Mouse (Mus musculus) bone marrow, adult 2 months (tissue): ENCODE measurements around the gene 9230102O04Rik. TPM values are rescaled to one million over a fixed set of nuclear protein-coding genes. Genes with fewer than 3 reads are reported as not detected.

ENCODE experiments used
- H3K27ac ChIP-seq: fragments of 200-500 bp; 2 replicates; pipeline ENCODE4 v1.5.1; 2012; ENCODE audit warnings: low read depth, mild to moderate bottlenecking, control low read depth, inconsistent platforms, low read length; ENCODE audit not compliant: control insufficient read depth, poor library complexity, insufficient read depth
- H3K4me1 ChIP-seq: fragments of 200-500 bp; 2 replicates; pipeline ENCODE4 v1.6.1; 2011; ENCODE audit warnings: low read length; ENCODE audit not compliant: control insufficient read depth, insufficient read depth
- H3K4me3 ChIP-seq: fragments of 200-500 bp; replicated peaks from 2 replicates; pipeline ENCODE3; 2011; ENCODE audit warnings: mild to moderate bottlenecking, low read depth, low read length, control low read depth; ENCODE audit not compliant: control insufficient read depth
- CTCF ChIP-seq: fragments of 200-500 bp; IDR thresholded peaks from 2 replicates; pipeline ENCODE4 v1.5.1; 2011; ENCODE audit warnings: low read length, control low read depth; ENCODE audit not compliant: control insufficient read depth, insufficient read depth
- POLR2A ChIP-seq: fragments of 200-500 bp; IDR thresholded peaks from 2 replicates; pipeline ENCODE4 v1.6.1; 2011; ENCODE audit warnings: low read depth, mild to moderate bottlenecking, control low read depth, low read length, borderline replicate concordance; ENCODE audit not compliant: control insufficient read depth
- WGBS: fragments of 180-500 bp; shearing (Covaris S2); methylation state at CpG from one replicate; pipeline ENCODE4 v1.1.7; 2018; 5-methylcytosine and 5-hydroxymethylcytosine counted together
- polyA plus RNA-seq: library from polyadenylated mRNA; stranded (reverse); fragments of >200 nt; gene quantifications from 2 replicates; pipeline ENCODE4 v1.2.4, GENCODE M21; 2011; ENCODE audit warnings: low replicate concordance; ENCODE audit not compliant: missing spikeins, insufficient read depth, insufficient read length

9230102O04Rik gene
- polyA plus RNA-seq, 1 experiment: not detected

- no peak overlapping the region for H3K27ac ChIP-seq
- no peaks in the 10 kb centered on the region; the same call in 1 of the 2 replicates for H3K4me1 ChIP-seq
- peak overlapping the region; percentile 33 for H3K4me3 ChIP-seq
- WGBS: under 1% methylated on average over 22 of the region's 22 CpGs
- TF ChIP-seq CTCF: no peak
- no peak for TF ChIP-seq POLR2A
Observed at GRCm38 (mm10) chr2:9879092-9879491, 10.2 kb downstream of the 9230102O04Rik start.

DNA sequence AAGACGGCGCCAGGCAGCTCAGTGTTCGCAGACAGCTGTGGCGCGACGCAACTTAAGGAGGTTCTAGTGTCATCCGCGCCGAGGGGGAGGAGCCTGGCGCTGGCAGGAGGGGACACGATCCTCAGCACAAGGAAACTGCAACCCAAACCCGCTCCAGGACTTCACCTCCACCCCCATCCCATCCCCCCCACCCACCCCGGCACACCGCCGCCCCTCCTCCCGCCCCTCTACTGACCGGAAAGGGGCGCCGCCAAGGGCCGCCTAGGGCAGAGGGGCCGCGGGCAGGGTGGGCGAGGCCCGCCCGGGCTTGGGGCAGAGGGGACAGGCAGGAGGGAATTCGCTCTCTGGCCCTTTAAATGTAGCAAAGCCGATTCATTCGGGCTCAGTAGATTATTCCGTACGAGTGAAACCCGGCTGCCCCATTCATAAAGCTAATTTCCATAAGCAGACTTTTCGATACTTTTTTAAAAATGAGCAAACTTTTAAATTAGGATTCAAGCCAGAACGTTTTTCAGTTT is 10.7 kb downstream of the 9230102O04Rik start:
- WGBS: 1% methylated on average over 31 of the region's 33 CpGs
- Histone ChIP-seq H3K4me1 (no peaks in the 10 kb centered on the region; the same call in 1 of the 2 replicates), H3K27ac (no peak overlapping the region), H3K4me3 (peak overlapping the region; percentile 47)
- TF ChIP-seq CTCF (no peak), POLR2A (no peak)

- H3K4me3 ChIP-seq: peak overlapping the region; percentile 47
- no peak overlapping the region for H3K27ac ChIP-seq
- H3K4me1 ChIP-seq: no peaks in the 10 kb centered on the region; the same call in 1 of the 2 replicates
- under 1% methylated on average over 19 of the region's 19 CpGs for WGBS
- TF ChIP-seq POLR2A (no peak), CTCF (no peak)
Observed at GRCm38 (mm10) chr2:9877966-9878563, 11.3 kb downstream of the 9230102O04Rik start.

DNA sequence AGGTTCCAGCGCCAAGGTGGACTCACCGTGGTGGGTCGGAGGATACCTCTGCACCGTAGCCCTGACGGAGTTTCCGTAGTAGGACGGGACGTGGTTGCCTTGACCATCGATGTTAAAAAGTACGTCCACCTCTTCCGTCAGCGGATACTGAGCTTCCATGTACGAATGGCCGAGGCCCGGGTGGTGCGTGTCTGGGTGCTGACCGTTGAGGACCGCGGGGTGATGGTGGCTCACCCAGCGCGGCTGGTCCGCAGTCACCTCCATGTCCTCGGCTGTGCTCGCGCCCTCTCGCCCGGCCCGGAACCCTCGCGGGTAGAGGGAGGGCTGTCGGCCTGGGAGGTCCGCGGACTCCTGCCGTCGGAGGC is 12.0 kb downstream of the 9230102O04Rik start:
- Histone ChIP-seq H3K4me1 (no peaks in the 10 kb centered on the region; the same call in 1 of the 2 replicates), H3K27ac (peak overlapping the region; percentile 24; the same call in 1 of the 2 replicates), H3K4me3 (peak overlapping the region; percentile 51)
- WGBS: under 1% methylated on average over 35 of the region's 35 CpGs
- TF ChIP-seq POLR2A (no peak), CTCF (no peak)

GRCm38 (mm10) chr2:9876621-9877325 is 12.6 kb downstream of the 9230102O04Rik start:
- no peak for TF ChIP-seq POLR2A
- no peak for TF ChIP-seq CTCF
- whole genome bisulfite sequencing: 4% methylated on average over 31 of the region's 31 CpGs
- Histone ChIP-seq H3K27ac (no peak overlapping the region), H3K4me1 (no peaks in the 10 kb centered on the region; the same call in 1 of the 2 replicates), H3K4me3 (peak overlapping the region; percentile 51)

GRCm38 (mm10) chr2:9875676-9876357 is 13.5 kb downstream of the 9230102O04Rik start:
- Histone ChIP-seq H3K4me1 (no peaks in the 10 kb centered on the region; the same call in 1 of the 2 replicates), H3K27ac (no peak overlapping the region), H3K4me3 (no peak overlapping the region)
- WGBS: 71% methylated on average over 12 of the region's 12 CpGs
- no peak for TF ChIP-seq CTCF
- no peak for TF ChIP-seq POLR2A

DNA sequence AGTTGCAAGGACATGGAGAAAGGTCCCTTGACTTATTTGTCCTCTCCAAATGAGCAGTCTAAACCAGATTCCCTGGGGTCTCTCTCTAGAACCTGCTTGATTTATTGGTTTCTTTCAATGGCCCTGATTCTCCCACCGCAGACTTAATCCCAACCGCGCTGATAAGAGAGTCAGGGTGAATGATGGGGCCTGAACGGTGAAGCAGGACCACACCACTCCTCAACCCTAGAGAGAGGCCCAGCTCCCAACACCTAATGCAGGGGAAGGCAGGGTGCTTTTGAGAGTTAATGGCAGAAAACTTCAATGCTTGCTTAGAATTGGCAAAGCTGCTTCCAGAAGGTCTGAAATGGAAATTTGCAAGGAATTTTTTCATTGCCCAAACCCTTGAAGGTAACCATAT is 14.1 kb downstream of the 9230102O04Rik start:
- Histone ChIP-seq H3K27ac (no peak overlapping the region), H3K4me3 (no peak overlapping the region), H3K4me1 (no peaks in the 10 kb centered on the region; the same call in 1 of the 2 replicates)
- TF ChIP-seq CTCF: no peak
- 83% methylated on average over 4 of the region's 4 CpGs for WGBS

- Histone ChIP-seq H3K27ac (no peak overlapping the region), H3K4me3 (no peak overlapping the region), H3K4me1 (no peaks in the 10 kb centered on the region; the same call in 1 of the 2 replicates)
- WGBS: 86% methylated on average over 39 of the region's 39 CpGs
- TF ChIP-seq CTCF (no peak), POLR2A (no peak)
Observed at GRCm38 (mm10) chr2:9874467-9875219, 14.7 kb downstream of the 9230102O04Rik start.
